Mouse (Mus musculus): ENCODE measurements around the gene N4bp2l1.
"Not testable (repeated sequence)": the region's sequence is repeated elsewhere in the genome, so short reads cannot be mapped to it uniquely, and the experiment has no call there.

Gene N4bp2l1

DNA sequence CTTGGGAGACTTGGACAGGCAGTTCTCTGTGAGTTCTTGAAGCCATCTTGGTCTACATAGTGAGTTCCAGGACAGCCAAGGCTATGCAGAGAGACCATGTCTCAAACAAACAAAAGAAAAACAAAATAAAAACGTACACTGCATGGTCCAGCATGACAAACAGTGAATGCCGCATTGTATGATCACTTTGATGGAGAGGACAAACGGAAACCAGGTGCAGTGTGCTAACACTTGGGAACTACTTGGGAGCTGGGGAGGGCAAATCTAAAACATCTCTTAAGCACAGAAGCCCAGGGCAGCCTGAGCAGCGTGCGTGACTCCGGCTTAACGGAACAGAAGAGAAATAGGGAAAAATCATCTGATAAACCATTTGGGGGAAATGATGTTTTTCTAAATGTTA lies at the start of gene N4bp2l1:
TSS of gene N4bp2l1 (minus strand) at position 101 of the 400 bp plus-strand sequence.
- no peak for DNase-seq (ENCODE audit: low spot score in 2 of 2)

DNA sequence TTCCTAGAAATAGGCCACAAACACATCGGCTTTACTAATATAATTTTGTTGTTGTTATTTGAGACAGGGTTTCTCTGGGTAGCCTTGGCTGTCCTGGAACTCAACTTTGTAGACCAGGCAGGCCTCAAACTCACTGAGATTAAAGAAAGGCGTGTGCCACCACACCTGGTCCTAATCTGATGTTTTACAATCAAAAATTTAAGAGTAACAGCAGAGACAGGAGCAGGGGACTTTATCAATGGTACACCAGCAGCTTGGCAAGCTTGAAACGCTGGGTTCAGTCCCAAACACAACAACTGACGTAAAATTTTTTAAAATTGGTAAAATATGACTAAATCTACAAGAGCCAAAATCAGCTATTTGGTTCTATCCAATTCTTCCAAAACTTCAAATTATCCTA lies 47.9 kb upstream of the N4bp2l1 start:
- no peak for DNase-seq (ENCODE audit: low spot score in 2 of 2)

DNA sequence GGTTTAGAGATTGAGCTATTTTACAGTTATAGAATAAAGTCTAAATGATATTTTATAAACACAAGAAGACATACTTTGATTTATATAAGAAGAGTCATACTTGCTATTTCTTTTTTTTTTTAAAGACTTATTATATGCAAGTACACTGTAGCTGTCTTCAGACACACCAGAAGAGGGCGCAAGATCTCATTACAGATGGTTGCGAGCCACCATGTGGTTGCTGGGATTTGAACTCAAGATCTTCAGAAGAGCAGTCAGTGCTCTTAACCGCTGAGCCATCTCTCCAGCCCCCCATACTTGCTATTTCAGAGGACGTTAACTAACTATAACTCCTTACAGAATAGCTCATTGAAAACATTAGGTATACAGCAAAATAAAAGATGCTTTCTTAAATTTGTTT lies 46.4 kb upstream of the N4bp2l1 start:
- DNase-seq (ENCODE audit: low spot score in 2 of 2): not testable (repeated sequence)

DNA sequence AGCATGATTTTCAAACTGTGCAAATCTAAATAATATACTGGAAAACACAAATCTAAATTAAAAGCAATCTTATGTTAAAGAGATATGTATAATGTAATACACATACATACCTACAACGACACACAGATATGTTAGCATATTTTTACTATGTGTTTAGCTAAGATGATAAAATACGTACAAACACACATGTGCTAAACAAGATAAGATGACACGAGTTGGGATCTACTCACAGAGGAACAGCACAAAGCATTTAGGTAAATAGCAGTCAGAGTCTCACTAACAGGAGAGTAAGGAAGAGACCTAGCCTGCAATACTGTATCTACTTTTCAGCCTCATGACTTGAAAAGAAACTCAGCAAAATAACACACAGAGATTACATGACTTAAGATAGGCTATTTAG lies 44.5 kb upstream of the N4bp2l1 start:
- no peak for DNase-seq (ENCODE audit: low spot score in 2 of 2)

DNA sequence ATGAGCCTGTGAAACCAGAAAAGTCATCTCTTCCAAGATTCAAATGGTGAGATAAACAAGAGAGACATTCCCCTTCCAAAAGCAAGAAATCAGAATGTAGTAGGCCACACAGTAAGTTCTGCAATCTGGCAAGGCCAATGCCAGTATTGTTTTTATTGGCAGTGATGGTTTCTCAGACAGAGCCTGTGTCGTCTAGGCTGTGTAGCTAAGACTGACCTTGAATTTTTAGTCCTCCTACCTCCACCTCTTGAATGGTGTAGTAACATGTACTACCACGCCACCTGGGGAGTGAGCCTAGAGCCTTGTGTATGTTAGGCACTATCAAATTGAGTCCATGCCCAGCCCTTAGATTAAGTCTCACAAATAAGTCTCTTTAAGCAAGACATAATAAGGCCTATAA lies 32.7 kb upstream of the N4bp2l1 start:
- no peak for DNase-seq (ENCODE audit: low spot score in 2 of 2)

DNA sequence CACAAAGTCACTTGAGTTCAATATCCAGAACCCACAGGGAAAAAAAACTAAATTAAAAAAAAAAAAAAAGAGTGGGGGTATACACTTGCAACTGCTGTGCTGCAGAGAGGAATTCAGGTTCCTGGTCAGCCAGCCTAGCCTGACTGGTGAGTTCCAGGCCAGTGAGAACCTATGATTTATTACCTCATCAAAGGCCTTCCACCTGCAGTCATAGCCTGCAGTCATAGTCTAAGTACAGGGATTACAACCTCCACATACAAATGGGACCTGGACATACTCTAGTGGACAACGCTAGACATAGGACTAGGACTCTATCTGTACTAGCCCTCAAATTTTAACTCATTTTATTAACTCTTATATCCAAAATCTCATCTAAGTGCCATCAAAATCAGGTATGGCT lies 32.3 kb upstream of the N4bp2l1 start:
- peak in 1 of 2 experiments; percentile 19 for DNase-seq (ENCODE audit: low spot score in 2 of 2)

DNA sequence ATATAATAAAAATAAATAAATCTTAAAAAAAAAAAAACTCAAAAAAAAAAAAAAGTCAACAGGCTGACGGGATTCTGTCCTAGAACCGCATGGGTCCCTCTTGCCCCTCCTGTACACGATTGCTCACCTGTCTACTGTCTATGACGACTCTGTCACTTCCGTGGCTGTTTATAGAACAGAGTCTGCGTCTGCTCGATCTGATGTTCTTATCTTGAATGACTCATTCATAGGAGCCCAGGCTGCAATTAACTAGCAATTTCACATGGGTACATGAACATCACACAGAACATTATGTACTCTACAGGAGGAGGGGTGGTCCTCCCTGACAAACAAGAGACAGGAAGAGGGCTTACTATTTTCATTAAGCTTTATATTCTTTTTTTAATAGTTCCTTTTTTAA lies 28.5 kb upstream of the N4bp2l1 start:
- DNase-seq (ENCODE audit: low spot score in 2 of 2): no peak

DNA sequence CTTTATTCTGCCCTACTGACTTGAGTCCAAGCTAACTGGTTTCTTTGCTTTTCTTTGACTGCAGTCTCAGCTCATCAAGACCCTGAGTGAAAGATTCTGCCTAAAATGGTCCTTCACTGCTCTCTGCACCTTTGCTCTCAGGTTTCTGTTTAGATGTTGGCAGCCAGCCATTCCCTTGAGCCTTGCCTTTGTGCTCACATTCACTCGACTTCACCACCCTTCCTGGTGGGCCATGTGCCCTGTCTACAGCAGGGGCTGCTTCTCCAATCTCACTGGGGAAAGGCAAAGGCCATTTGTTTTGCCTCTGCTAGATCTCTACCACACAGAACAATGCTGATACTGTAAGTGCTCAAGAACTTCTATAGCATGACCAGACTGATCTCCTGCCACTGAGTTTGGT lies 25.8 kb upstream of the N4bp2l1 start:
- DNase-seq (ENCODE audit: low spot score in 2 of 2): no peak

DNA sequence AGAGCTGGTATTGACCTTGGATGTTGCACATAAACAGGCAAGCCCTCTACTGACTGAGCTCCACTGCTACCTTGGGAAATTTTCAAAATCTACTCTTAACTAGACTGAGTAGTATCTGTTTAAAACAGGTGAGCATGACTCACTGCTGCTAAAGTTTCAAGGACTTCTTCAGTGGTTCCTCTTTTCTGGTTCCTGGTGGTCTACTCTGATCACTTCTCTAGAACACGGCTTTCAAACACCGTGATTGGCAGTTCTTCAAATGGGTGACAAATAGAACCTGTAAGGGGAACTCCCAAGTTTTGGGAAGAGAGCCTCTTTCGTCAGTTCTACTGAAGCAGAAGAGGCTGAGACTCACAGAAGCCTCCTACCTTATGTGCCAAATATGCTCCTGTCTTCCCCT lies 24.6 kb upstream of the N4bp2l1 start:
- no peak for DNase-seq (ENCODE audit: low spot score in 2 of 2)

DNA sequence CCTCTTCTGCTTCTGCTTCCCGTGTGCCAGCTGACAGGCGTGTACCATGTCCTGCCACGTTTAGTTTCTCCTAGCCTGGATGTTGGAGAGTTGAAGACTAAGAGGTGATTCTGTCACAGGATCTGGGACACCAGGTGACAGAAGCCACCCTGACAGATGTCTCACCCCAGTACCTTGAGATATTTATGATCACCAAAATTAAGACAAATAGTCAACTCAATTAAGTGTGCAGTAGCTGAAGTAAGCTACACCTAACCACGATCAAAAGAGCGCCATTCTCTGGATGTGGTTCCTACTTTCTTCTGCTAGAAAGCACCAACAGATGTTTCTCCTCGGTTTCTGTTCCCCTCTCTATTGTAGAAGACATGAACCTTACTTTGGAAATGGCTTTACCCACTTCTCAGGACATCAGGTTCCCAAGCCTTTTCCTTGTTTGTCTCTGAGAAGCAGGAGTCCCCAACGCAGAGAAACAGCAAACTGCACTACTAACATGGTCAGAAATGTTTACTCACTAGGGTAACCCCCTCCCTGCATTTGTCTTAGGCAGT lies 23.7 kb upstream of the N4bp2l1 start:
- DNase-seq (ENCODE audit: low spot score in 2 of 2): no peak

DNA sequence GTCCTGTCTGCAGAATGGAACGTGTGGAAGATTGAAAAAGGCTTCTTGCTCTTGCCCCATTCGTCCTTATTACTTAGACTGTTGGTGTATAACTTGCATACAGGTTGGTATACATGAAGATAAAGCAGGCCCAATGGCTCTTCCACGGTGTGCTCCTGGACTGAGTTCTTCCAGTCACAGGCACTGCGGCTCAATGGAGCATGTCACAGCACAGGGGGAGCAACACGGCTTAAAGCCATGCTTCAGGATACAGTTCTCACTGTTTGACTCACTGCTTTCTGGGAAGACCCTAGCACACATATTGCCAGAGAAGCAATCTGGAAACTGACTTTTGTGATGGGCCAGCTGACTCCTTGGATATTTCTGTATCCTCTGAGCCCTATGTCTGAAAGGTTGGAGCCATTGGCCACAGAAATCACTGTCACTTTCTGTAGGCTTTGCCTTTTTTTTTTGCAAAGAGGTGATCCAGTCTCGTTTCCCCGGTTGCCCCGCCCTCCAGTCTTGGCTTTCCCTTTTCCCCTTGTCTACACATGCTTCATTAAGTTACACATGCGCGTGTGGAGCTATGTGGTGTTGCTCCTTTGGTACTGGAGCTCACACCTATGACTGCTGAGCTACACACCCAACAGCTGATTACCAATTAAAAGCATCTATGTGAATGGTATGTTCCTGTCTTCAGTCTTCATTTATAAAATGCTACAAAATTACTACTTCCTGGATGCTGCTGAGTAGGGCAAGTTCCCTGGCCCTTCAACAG lies 21.8 kb upstream of the N4bp2l1 start:
- DNase-seq (ENCODE audit: low spot score in 2 of 2): no peak

DNA sequence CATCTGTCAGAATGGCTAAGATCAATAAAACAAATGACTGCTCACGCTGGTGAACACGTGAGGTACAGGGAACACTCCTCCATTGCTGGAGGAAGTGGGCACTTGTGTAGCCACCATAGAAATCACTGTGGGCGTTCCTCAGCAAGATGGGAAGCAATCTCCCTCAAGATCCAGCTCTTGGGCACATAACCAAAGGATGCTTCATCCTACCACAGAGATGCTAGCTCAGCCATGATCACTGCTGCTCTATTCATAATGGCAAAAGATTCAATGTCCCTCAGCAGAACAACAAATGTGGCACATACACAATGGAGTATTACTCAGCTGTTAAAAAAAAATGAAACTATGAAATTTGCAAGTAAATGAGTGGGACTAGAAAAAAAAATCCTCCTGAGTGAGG lies 19.7 kb upstream of the N4bp2l1 start:
- DNase-seq (ENCODE audit: low spot score in 2 of 2): no peak

DNA sequence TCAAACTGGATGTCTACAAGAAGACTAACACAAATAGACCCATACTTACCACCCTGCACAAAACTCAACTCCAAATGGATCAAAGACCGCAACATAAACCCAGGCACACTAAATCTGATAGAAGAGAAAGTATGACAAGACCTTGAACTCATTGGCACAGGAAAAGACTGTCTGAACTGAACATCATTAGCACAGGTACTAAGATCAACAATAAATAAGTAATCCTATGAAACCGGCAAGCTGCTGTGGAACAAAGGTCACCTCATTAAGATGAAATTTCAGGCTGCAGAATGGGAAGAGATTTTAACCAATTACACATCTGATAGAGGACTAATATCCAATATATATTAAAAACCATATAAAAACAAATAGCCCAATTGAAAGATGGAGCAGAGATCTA lies 19.2 kb upstream of the N4bp2l1 start:
- no peak for DNase-seq (ENCODE audit: low spot score in 2 of 2)

DNA sequence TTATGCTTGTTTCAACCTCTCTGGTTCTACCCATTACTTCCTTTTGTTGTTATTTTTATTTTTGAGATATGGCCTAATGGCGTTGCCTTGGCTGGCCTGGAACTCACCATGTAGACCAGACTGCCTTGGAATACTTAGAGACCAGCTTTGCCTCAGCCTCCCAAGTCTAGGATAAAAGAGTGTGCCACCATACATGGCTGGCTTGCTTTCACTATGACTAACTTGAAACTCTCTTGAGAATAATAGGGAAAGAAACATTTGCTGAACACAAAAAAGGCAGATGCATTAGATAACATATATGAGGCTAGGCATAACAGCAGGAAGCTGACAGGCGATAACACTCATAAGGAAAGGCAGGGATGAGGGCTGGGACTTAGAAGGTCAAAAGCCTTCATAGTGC lies 17.1 kb upstream of the N4bp2l1 start:
- no peak for DNase-seq (ENCODE audit: low spot score in 2 of 2)

DNA sequence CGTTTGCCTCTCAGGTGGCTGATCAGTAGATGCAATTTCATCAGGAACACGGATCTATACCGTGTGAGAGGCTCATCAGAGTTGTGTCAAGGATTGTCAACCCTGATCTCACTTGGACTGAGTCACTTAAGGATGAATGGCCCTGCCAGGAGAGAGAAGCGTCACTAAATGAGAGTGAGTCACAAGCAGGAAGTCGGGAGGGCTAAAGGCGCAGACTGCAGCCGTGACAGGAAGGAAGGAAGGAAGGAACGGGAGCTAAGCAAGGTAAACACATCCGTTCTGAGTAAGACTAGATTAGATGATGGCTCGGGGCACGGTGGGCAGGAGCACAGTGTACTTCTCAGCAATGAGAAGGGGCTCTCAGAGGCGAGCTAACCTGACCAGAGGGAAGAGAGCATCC lies 14.7 kb upstream of the N4bp2l1 start:
- no peak for DNase-seq (ENCODE audit: low spot score in 2 of 2)

DNA sequence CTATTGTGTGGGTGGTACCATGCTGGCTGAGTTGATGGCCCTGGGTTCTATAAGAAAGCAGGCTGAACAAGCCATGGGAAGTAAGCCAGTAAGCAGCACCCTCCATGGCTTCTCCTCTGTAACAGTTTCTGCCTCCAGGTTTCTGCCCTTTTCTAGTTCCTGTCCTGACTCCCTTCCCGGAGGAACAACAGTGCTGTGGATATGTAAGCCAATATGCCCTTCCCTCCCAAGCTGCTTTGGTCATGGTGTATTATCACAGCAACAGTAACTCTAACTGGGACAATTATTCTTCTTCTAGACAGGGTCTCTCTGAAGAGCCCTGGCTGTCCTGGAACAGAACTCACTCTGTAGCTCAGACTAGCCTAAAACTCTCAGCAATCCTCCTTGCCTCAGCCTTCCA lies 14.1 kb upstream of the N4bp2l1 start:
- no peak for DNase-seq (ENCODE audit: low spot score in 2 of 2)

DNA sequence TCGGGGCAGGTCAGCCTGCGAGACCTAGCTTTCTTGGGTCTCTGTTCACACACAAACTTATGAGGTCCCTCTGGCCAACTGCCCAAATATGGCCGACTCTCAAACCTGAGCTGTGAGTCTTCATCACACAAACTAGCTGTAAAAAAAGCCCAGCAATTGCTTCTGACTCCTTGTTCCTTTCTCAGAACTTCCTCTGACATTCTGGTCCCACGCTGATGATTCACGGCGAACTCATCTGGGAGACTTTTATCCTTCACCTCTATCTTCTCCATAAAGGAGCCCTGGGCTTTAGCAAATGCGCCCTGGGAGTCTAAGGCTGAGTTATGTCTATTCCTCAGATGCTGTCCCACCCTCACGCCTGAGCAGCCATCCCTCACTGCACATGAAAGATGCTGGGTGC lies 10.6 kb upstream of the N4bp2l1 start:
- DNase-seq (ENCODE audit: low spot score in 2 of 2): no peak

DNA sequence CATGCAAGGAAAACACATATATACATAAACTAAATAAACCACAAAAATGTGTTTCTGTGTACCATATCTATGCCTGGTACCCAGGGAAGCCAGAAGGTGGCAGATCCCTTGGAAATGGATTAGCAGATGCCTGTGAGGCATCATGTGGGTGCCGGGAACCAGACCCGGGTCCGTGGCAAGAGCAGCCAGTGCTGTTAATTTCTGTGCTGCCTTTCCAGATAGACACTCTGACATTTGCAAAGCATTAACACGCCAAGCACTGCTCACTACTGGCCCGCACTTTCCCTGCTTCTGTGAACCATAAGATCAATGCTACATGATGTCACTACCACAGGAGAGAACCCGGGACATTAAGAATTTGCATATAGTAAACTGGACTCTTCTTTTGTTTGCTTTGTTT lies 9.1 kb upstream of the N4bp2l1 start:
- no peak for DNase-seq (ENCODE audit: low spot score in 2 of 2)

DNA sequence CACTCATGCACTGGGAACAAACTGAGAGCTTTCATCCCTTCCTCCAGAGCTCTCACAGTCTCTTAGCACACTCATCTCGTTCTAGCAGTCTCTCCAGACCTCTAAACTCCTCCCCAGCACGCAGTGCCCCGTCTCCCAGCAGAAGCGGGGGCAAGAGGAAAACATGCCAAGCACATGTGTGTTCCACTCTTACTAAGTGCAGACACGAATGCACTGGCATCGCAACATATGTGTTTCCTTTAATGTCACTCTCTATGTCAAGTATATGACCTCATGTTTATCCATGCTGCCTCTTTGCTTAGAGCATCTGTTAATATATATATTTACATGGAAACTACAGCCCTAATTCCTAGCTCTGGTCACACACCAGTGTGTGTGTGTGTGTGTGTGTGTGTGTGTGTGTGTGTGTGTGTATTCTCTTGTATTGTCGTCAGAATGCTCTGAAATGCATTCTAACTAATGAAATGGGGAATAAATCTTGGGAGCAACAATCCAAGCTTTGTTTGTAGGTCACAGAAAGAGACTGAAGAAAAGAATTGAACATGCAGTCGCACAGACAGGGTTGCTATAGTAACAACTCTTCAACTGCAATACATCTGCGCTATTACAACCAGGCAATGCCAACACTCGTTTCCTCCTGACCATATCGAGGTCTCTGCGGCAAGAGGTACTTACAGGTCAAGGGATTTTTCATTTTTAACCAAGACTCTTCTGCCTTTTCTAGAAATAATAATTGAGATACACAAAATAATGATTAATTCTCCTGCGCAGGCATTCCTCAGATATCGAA lies 4.6 kb upstream of the N4bp2l1 start:
- DNase-seq (ENCODE audit: low spot score in 2 of 2): no peak

DNA sequence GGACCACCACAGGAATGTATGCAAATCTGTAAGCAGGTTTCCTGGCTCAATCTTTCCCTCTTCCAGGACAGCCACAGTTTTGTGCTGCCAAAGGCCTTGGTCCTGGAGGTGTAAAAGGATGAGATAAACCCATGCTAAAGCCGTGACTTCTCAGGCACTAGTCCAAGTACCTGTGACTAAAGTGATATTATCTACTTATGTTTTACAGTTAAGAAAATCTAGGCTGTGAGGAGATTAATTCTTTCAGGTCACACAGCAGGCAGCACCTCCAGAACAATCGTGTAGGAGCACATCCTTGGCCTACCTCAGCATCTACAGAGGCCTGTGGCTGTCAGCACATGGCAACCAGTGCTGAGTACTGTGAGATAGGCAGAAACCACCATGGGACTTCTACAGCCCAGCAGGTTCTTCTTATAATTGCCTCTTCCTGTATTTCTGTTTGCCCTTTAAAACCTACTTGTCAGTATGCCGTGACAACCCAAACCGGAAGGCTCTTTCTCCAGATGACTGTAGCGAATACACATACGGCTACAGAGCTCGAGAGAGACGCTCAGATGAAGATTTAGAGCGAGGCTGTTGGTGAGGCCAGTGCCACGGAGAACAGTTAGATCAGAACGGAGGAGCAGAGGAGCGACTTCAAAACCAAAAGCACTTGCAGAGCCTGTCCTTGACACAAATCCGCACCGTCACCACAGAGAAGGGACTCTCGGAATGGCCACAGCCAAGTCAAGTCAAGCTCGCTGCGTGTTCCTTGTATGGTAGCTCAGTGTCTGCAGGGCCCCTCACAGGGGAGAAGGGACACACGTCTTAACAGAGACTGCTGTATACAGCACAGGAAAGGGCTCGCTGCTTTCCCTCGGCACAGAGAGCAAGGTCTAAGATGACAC lies 3.8 kb upstream of the N4bp2l1 start:
- no peak for DNase-seq (ENCODE audit: low spot score in 2 of 2)

DNA sequence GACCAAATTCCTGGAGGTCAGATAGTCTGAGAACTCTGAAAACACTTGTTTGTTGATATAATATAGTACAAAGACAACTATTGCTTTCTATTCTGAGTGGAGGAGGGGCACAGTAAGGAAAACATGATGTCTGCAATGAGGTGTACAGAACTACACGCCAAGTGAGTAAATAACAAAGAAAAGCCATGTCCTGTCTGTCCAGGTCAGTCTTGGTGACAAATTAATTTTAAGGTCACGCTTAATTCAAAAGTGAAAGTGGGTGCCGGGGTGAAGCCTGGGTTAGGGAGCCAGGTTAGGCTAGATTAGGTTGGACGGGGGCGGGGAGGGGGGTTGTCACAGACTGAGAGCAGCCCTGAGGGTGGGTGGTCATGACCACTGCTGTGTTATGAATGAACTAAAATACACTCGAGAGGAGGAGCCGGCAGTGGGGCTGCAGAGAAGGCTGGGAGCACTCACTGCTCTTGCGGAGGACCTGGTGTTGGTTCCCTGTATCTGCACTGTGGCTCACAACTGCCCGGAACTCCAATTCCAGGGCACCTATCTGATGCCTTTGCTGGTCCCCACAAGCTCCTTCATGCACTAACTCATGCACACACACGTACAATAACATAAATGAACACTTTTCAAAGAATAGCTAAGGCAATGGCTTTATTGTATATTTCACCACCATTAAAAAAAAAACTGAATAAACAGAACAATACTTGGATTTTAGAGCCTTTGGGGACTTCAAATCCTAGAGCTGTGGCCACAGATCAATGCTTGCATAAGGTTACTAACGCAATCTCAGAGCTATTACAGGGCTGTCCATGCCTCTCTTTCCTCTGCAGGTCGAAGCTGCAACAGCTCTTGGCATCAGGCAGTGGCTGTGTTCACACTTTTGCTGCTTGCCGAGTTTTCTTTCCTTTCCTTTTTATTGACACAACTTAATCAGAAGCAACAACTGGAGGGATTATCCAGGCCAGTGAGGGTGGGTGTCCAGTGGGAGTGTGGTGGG lies 2.6 kb upstream of the N4bp2l1 start:
- no peak for DNase-seq (ENCODE audit: low spot score in 2 of 2)

Measured in urinary bladder, postnatal 36 days (tissue).